ENCODE assay signal across 13 mouse cellular contexts in genomic region chr1:25057212-25057611, GRCm38 (mm10).
"Had no signal": no experiment of that assay in that cellular context is flagged by ENCODE, and none has a peak within 500 bp of the region (broad histone marks: within the 10 kb centered on the region; RNA-seq: fewer than 3 reads in every experiment).

No protein-coding gene starts in this region.

- H3K4me1 ChIP-seq: limb, embryonic 12.5 days; liver, embryonic 13.5 days; megakaryocyte, embryonic 14.5 days; midbrain, embryonic 13.5 days had no signal

- H3K9me3 ChIP-seq: limb, embryonic 12.5 days; liver, embryonic 13.5 days; lung, embryonic 15.5 days; midbrain, embryonic 13.5 days had no signal

- H3K4me2 ChIP-seq: limb, embryonic 12.5 days; liver, embryonic 13.5 days; lung, embryonic 15.5 days; midbrain, embryonic 13.5 days had no signal

- H3K27me3 ChIP-seq: limb, embryonic 12.5 days; liver, embryonic 13.5 days; lung, embryonic 15.5 days; megakaryocyte, embryonic 14.5 days; midbrain, embryonic 13.5 days had no signal

- ATAC-seq: liver, postnatal 0 days; midbrain, embryonic 13.5 days had no signal

- H3K36me3 ChIP-seq: limb, embryonic 12.5 days; liver, embryonic 13.5 days; lung, embryonic 15.5 days; midbrain, embryonic 13.5 days had no signal

- H3K9ac ChIP-seq: limb, embryonic 12.5 days; liver, embryonic 13.5 days; liver, postnatal 0 days; lung, embryonic 15.5 days; midbrain, embryonic 13.5 days had no signal

- H3K4me3 ChIP-seq: limb, embryonic 12.5 days; liver, embryonic 13.5 days; lung, embryonic 15.5 days; megakaryocyte, embryonic 14.5 days; midbrain, embryonic 13.5 days had no signal

- DNase-seq: kidney, adult 8-10 months; kidney, postnatal 25 days; liver; liver, embryonic 13.5 days; liver, postnatal 0 days; right cerebral cortex, adult 18-20 months; right cerebral cortex, postnatal 25 days; thymus, postnatal 36 days had no signal

- H3K27ac ChIP-seq: limb, embryonic 12.5 days; liver, embryonic 13.5 days; lung, embryonic 15.5 days; macrophage; midbrain, embryonic 13.5 days had no signal
